Mouse (Mus musculus) monocyte, adult 5-6 weeks (primary cell): ENCODE results near the gene Tnfsf15. TPM values are rescaled to one million over a fixed set of nuclear protein-coding genes. Genes with fewer than 3 reads are reported as not detected.

Experiments used
- ATAC-seq: fragments of 153-309, 156-312 bp; replicated peaks from 2 replicates; pipeline ENCODE4 v1.8.0; 2017; ENCODE audit warnings: mild to moderate bottlenecking; ENCODE audit not compliant: low TSS enrichment, insufficient number of reproducible peaks, severe bottlenecking, poor library complexity, low FRiP score
- total RNA-seq: library from RNA; stranded (forward); fragments of 200-1000, 200-491, 200-594 nt; gene quantifications from 3 replicates; pipeline ENCODE4 v1.2.3, GENCODE M21; 2017

The Tnfsf15 gene
- not detected in 3 replicates for total RNA-seq

- ATAC-seq = no peak
These were observed at the start of gene Tnfsf15 for GRCm38 (mm10) chr4:63744693-63745171. TSS of gene Tnfsf15 (minus strand) at chr4:63745113.

- ATAC-seq = no peak
These were observed 47.4 kb upstream of the Tnfsf15 start for GRCm38 (mm10) chr4:63792328-63792727.

- no peak for ATAC-seq
These were observed 40.6 kb upstream of the Tnfsf15 start for GRCm38 (mm10) chr4:63785466-63785865.

GRCm38 (mm10) chr4:63783826-63784225, 38.9 kb upstream of the Tnfsf15 start:
- ATAC-seq = no peak

- no peak for ATAC-seq
These were observed 38.2 kb upstream of the Tnfsf15 start for GRCm38 (mm10) chr4:63782970-63783613.

GRCm38 (mm10) chr4:63777223-63777622, 32.3 kb upstream of the Tnfsf15 start:
- ATAC-seq = no peak

GRCm38 (mm10) chr4:63773306-63774090, 28.6 kb upstream of the Tnfsf15 start:
- ATAC-seq = no peak

- no peak for ATAC-seq
These were observed 27.6 kb upstream of the Tnfsf15 start for GRCm38 (mm10) chr4:63772514-63772913.

GRCm38 (mm10) chr4:63771291-63771690, 26.4 kb upstream of the Tnfsf15 start:
- no peak for ATAC-seq

- no peak for ATAC-seq
These were observed 24.2 kb upstream of the Tnfsf15 start for GRCm38 (mm10) chr4:63769161-63769560.

- no peak for ATAC-seq
These were observed 20.1 kb upstream of the Tnfsf15 start for GRCm38 (mm10) chr4:63765050-63765449.

GRCm38 (mm10) chr4:63759931-63760330, 15.0 kb upstream of the Tnfsf15 start:
- no peak for ATAC-seq

GRCm38 (mm10) chr4:63757527-63758154, 12.7 kb upstream of the Tnfsf15 start:
- no peak for ATAC-seq

GRCm38 (mm10) chr4:63756072-63756471, 11.2 kb upstream of the Tnfsf15 start:
- no peak for ATAC-seq

- ATAC-seq = no peak
These were observed 9.6 kb upstream of the Tnfsf15 start for GRCm38 (mm10) chr4:63754467-63755020.

- no peak for ATAC-seq
These were observed 8.9 kb upstream of the Tnfsf15 start for GRCm38 (mm10) chr4:63753855-63754254.

GRCm38 (mm10) chr4:63752687-63753523, 8.0 kb upstream of the Tnfsf15 start:
- no peak for ATAC-seq

- ATAC-seq = no peak
These were observed 3.3 kb upstream of the Tnfsf15 start for GRCm38 (mm10) chr4:63748061-63748730.
